Mouse (Mus musculus): Measurements from ENCODE around the gene Gigyf1.

DNA sequence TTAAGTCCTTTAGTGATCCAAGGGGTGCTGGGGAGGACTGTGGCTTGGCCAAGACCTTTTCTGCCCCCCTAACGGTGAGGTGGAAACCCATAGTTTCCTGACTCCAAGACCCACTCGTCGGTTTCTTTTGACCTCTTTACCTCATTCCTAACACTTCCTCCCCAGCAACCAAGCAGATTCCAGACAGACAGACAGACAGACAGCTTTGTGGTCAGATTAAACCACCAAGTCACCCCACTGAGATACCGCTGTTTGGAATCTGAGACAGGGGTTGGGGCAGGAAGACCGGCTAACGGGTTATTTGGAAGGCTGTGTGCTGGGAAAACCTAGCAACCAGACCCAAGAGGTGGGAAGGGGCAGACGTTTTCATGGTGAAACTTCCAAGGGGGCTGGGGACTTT is 51.8 kb downstream of the Gigyf1 start:
- no peak for TF ChIP-seq CTCF (conservative IDR thresholded peaks at IDR 0.05; ENCODE audit: insufficient read depth, insufficient read length, low read depth, low read length)
- TF ChIP-seq POLR2A (IDR thresholded peaks at IDR 0.05; ENCODE audit: low read depth, low read length): no peak

Measured in kidney, adult 2 months (tissue).